ENCODE assay signal across 25 mouse cellular contexts in the genomic region with DNA sequence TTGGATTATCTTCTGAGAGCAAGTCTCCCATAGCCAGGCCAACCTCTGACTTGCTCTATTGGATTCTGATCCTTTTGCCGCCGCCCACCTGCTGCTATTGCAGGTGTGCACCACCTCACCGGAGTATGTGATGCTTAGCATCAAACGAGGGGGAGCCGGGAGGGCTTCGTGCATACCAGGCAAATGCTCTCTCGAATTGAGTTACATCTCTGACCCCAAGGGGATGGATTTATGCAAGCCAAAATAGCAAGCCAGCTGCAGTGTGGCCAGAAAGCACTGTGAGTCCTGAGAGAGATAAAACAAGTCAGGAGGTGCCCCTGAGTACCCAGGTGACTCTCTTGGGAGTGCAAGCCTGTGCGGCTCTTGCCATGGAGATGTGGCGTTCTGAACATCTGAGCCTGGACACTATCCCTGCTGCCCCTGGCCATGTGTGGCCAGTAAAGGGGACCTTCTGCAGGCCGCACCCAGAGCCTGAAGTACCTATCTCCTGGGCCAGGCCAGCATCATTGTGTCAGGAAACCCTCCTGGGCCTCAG. TPM values are rescaled to one million over a fixed set of nuclear protein-coding genes. Genes with fewer than 3 reads are reported as not detected.
"Had no signal": no experiment of that assay in that cellular context is flagged by ENCODE, and none has a peak within 500 bp of the region (broad histone marks: within the 10 kb centered on the region; RNA-seq: fewer than 3 reads in every experiment).

No protein-coding gene starts in this region.

- DNase-seq: kidney, adult 2 months; kidney, postnatal 25 days; layer of hippocampus, adult 9-11 months; liver, postnatal 0 days; lung, embryonic 14.5 days; right cerebral cortex, adult 18-20 months; right cerebral cortex, postnatal 14 days; spleen, adult 18-20 months; thymus, adult 2 months; thymus, postnatal 14 days had no signal

- H3K27ac ChIP-seq: kidney, postnatal 0 days; layer of hippocampus, adult 2 months; limb, embryonic 15.5 days; liver, embryonic 14.5 days; macrophage; midbrain, embryonic 12.5 days; midbrain, embryonic 15.5 days; neural tube, embryonic 12.5 days; neural tube, embryonic 15.5 days; stomach, embryonic 15.5 days had no signal

- H3K27me3 ChIP-seq: limb, embryonic 15.5 days; midbrain, embryonic 12.5 days; midbrain, embryonic 15.5 days; neural tube, embryonic 12.5 days; neural tube, embryonic 15.5 days; stomach, embryonic 15.5 days had no signal

- ATAC-seq: liver, postnatal 0 days; lung, postnatal 0 days; midbrain, embryonic 15.5 days had no signal

- H3K9ac ChIP-seq: limb, embryonic 15.5 days; liver, embryonic 14.5 days; liver, postnatal 0 days; lung, embryonic 14.5 days; midbrain, embryonic 12.5 days; midbrain, embryonic 15.5 days; neural tube, embryonic 12.5 days; neural tube, embryonic 15.5 days; stomach, embryonic 15.5 days had no signal

- H3K4me3 ChIP-seq: layer of hippocampus, adult 2 months; limb, embryonic 15.5 days; midbrain, embryonic 12.5 days; midbrain, embryonic 15.5 days; neural tube, embryonic 12.5 days; neural tube, embryonic 15.5 days; stomach, embryonic 15.5 days had no signal

- H3K4me2 ChIP-seq: limb, embryonic 15.5 days; liver, embryonic 11.5 days; lung, embryonic 14.5 days; midbrain, embryonic 12.5 days; midbrain, embryonic 15.5 days; neural tube, embryonic 12.5 days; neural tube, embryonic 15.5 days; stomach, embryonic 15.5 days had no signal

- H3K9me3 ChIP-seq: limb, embryonic 15.5 days; midbrain, embryonic 12.5 days; midbrain, embryonic 15.5 days; neural tube, embryonic 12.5 days; neural tube, embryonic 15.5 days; stomach, embryonic 15.5 days had no signal

RNA-seq across cellular contexts. Expression of gene Styxl1, which starts 58.5 kb away (rescaled TPM):
- total RNA-seq: layer of hippocampus, adult 2 months; left cerebral cortex, adult 18-20 months; left cerebral cortex, postnatal 25 days had no signal
- polyA plus RNA-seq: limb, embryonic 11.5 days; lung, embryonic 14.5 days; macrophage had no signal
